Mouse (Mus musculus): ENCODE data around the gene Clasp1. TPM values are rescaled to one million over a fixed set of nuclear protein-coding genes. Genes with fewer than 3 reads are reported as not detected.

The Clasp1 gene
- total and polyA plus RNA-seq, 2 experiments from 2014 or later, result 106 to 366 TPM

GRCm38 (mm10) chr1:118454817-118455216, 66.0 kb downstream of the Clasp1 start:
- 91% methylated on average over 4 of the region's 4 CpGs for WGBS
- H3K27ac ChIP-seq (ENCODE audit: low read depth), result no peak overlapping the region
- H3K4me3 ChIP-seq (ENCODE audit: low read depth, low read length), result no peak overlapping the region
- TF ChIP-seq EP300 (IDR thresholded peaks at IDR 0.05; ENCODE audit: low read depth), result no peak
- TF ChIP-seq CTCF (IDR thresholded peaks at IDR 0.05; ENCODE audit: low read depth), result no peak
- no peak for DNase-seq (ENCODE audit: low spot score)
- H3K36me3 ChIP-seq (replicated peaks; ENCODE audit: control insufficient read depth, insufficient read depth, low read length), result no peaks in the 10 kb centered on the region
- H3K9ac ChIP-seq (replicated peaks; ENCODE audit: low read depth, low read length), result no peak overlapping the region
- H3K4me2 ChIP-seq (ENCODE audit: low read depth, low read length), result no peak overlapping the region
- H3K4me1 ChIP-seq (ENCODE audit: control insufficient read depth, insufficient read depth), result peaks cover 24% of the 10 kb centered on the region
- no peak for ATAC-seq (ENCODE audit: insufficient read depth, low read depth)
- no peaks in the 10 kb centered on the region for H3K27me3 ChIP-seq (ENCODE audit: control insufficient read depth, insufficient read depth, low read length)
- no peaks in the 10 kb centered on the region for H3K9me3 ChIP-seq (replicated peaks; ENCODE audit: control insufficient read depth, low read length)

GRCm38 (mm10) chr1:118457256-118457882, 68.5 kb downstream of the Clasp1 start:
- WGBS, result 10% methylated on average over 11 of the region's 11 CpGs
- peak overlapping the region; percentile 79 for H3K4me2 ChIP-seq (ENCODE audit: low read depth, low read length)
- no peaks in the 10 kb centered on the region for H3K9me3 ChIP-seq (replicated peaks; ENCODE audit: control insufficient read depth, low read length)
- TF ChIP-seq EP300 (IDR thresholded peaks at IDR 0.05; ENCODE audit: low read depth) (no peak), CTCF (IDR thresholded peaks at IDR 0.05; ENCODE audit: low read depth) (no peak)
- H3K4me1 ChIP-seq (ENCODE audit: control insufficient read depth, insufficient read depth), result peaks cover 25% of the 10 kb centered on the region
- peak overlapping the region; percentile 19 for H3K4me3 ChIP-seq (ENCODE audit: low read depth, low read length)
- peak overlapping the region; percentile 41 for H3K9ac ChIP-seq (replicated peaks; ENCODE audit: low read depth, low read length)
- peak overlapping the region; percentile 99 for H3K27ac ChIP-seq (ENCODE audit: low read depth)
- no peaks in the 10 kb centered on the region for H3K27me3 ChIP-seq (ENCODE audit: control insufficient read depth, insufficient read depth, low read length)
- ATAC-seq (ENCODE audit: insufficient read depth, low read depth) (peak; percentile 28), DNase-seq (ENCODE audit: low spot score) (peak; percentile 49)
- H3K36me3 ChIP-seq (replicated peaks; ENCODE audit: control insufficient read depth, insufficient read depth, low read length), result peaks cover 13% of the 10 kb centered on the region

DNA sequence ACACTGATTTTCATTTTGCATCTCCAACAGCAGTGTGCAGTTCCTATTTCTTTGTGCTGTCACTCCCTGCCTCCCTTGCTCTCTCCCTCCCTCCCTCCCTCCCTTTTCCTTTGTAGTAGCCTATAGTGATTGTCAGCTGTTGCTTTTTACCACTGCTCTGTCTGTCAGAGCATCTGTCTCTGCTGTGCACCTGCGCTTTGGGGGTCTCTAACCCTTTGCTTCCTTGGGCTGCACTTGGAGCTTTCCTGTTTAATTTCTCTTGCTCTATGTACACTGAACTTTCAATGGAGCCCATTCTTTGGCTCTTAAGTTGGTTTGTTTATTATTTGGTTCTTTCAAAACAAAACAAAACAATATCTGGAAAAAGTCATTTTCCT, 69.0 kb downstream of the Clasp1 start:
- H3K4me3 ChIP-seq (ENCODE audit: low read depth, low read length), result peak overlapping the region; percentile 19
- 33% methylated on average over 1 of the region's 1 CpGs for WGBS
- peaks cover 24% of the 10 kb centered on the region for H3K4me1 ChIP-seq (ENCODE audit: control insufficient read depth, insufficient read depth)
- no peaks in the 10 kb centered on the region for H3K9me3 ChIP-seq (replicated peaks; ENCODE audit: control insufficient read depth, low read length)
- peak overlapping the region; percentile 79 for H3K4me2 ChIP-seq (ENCODE audit: low read depth, low read length)
- no peak for DNase-seq (ENCODE audit: low spot score)
- peaks cover 18% of the 10 kb centered on the region for H3K36me3 ChIP-seq (replicated peaks; ENCODE audit: control insufficient read depth, insufficient read depth, low read length)
- H3K27ac ChIP-seq (ENCODE audit: low read depth), result peak overlapping the region; percentile 99
- H3K27me3 ChIP-seq (ENCODE audit: control insufficient read depth, insufficient read depth, low read length), result no peaks in the 10 kb centered on the region
- peak overlapping the region; percentile 41 for H3K9ac ChIP-seq (replicated peaks; ENCODE audit: low read depth, low read length)
- ATAC-seq (ENCODE audit: insufficient read depth, low read depth), result no peak
- TF ChIP-seq CTCF (IDR thresholded peaks at IDR 0.05; ENCODE audit: low read depth) (no peak), EP300 (IDR thresholded peaks at IDR 0.05; ENCODE audit: low read depth) (no peak)

DNA sequence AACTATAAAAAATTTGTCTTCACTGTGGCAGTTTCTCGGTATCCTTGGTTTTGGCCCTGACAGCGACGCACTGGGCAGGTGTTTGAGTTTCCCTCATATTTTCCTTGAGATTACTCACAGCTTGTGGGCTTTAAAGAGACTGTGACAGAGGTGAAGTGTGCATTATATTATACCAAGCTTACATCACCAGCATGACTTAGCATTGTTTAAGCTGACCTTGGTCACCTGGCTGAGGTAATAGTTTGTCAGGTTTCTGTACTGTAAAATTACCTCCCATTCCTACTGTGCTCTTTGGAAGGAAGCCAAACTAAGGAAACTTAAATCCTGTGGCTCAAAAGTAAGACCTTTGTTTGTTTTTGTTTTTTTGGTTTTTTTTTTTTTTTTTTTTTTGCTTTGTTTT, 69.4 kb downstream of the Clasp1 start:
- ATAC-seq (ENCODE audit: insufficient read depth, low read depth), result no peak
- peak overlapping the region; percentile 99 for H3K27ac ChIP-seq (ENCODE audit: low read depth)
- peak overlapping the region; percentile 79 for H3K4me2 ChIP-seq (ENCODE audit: low read depth, low read length)
- no peaks in the 10 kb centered on the region for H3K9me3 ChIP-seq (replicated peaks; ENCODE audit: control insufficient read depth, low read length)
- H3K36me3 ChIP-seq (replicated peaks; ENCODE audit: control insufficient read depth, insufficient read depth, low read length), result peaks cover 22% of the 10 kb centered on the region
- H3K4me1 ChIP-seq (ENCODE audit: control insufficient read depth, insufficient read depth), result peaks cover 21% of the 10 kb centered on the region
- 55% methylated on average over 3 of the region's 3 CpGs for WGBS
- H3K9ac ChIP-seq (replicated peaks; ENCODE audit: low read depth, low read length), result peak overlapping the region; percentile 42
- H3K27me3 ChIP-seq (ENCODE audit: control insufficient read depth, insufficient read depth, low read length), result no peaks in the 10 kb centered on the region
- no peak for DNase-seq (ENCODE audit: low spot score)
- TF ChIP-seq EP300 (IDR thresholded peaks at IDR 0.05; ENCODE audit: low read depth), result no peak
- no peak for TF ChIP-seq CTCF (IDR thresholded peaks at IDR 0.05; ENCODE audit: low read depth)
- H3K4me3 ChIP-seq (ENCODE audit: low read depth, low read length), result peak overlapping the region; percentile 60; the same call in 1 of the 2 replicates

DNA sequence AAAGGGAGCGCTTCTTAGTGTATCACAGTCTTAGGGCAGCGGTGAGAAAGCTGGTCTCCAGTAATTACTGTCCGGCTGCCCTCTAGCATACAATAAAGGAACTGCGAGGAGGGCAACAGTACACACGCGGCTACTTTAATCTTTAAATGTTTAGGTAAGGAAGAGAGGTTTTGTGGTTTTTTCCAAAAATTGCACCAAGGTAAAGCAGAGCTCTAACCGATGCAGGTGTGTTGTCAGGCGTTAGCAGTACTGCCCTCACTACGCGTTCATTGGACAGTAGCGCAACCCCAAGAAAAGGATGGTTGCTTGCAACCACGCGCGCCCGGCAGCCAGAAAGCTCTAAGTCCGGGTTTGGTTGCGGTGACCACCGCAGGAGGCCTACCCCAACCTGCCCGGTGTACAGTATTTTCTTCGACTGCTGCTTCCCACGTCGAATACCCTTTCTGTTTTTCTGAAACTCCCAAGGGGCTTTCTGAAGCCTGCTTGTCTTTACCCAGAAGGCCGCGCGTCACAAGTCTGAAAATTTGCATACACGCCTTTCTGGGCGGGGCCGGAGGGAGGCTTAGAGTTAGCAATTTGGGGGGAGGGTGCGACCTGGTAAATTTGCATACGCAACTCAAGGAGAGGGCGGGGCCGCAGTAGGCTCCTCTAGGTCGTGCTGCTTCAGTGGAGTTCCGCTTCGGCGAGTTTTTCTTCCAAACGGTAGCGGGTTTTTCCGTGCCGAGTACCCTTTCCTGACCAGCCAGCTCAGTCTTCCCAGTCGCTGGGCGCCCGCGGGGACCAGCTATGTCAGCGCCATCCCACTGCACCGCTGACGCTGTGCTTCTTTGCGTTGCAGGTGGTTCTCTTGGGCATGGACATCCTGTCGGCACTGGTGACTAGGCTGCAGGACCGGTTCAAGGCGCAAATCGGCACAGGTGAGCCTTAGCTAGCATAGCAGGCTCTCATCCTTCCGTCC, 70.4 kb downstream of the Clasp1 start:
- H3K27me3 ChIP-seq (ENCODE audit: control insufficient read depth, insufficient read depth, low read length), result no peaks in the 10 kb centered on the region
- H3K4me1 ChIP-seq (ENCODE audit: control insufficient read depth, insufficient read depth), result peaks cover 21% of the 10 kb centered on the region
- peak; percentile 92 for DNase-seq (ENCODE audit: low spot score)
- TF ChIP-seq CTCF (IDR thresholded peaks at IDR 0.05; ENCODE audit: low read depth) (peak; percentile 58), EP300 (IDR thresholded peaks at IDR 0.05; ENCODE audit: low read depth) (peak; percentile 77)
- peak overlapping the region; percentile 99 for H3K27ac ChIP-seq (ENCODE audit: low read depth)
- H3K36me3 ChIP-seq (replicated peaks; ENCODE audit: control insufficient read depth, insufficient read depth, low read length), result peaks cover 32% of the 10 kb centered on the region
- H3K4me3 ChIP-seq (ENCODE audit: low read depth, low read length), result peak overlapping the region; percentile 60
- 2% methylated on average over 53 of the region's 53 CpGs for WGBS
- H3K9ac ChIP-seq (replicated peaks; ENCODE audit: low read depth, low read length), result peak overlapping the region; percentile 80
- peak overlapping the region; percentile 79 for H3K4me2 ChIP-seq (ENCODE audit: low read depth, low read length)
- no peaks in the 10 kb centered on the region for H3K9me3 ChIP-seq (replicated peaks; ENCODE audit: control insufficient read depth, low read length)
- peak; percentile 85 for ATAC-seq (ENCODE audit: insufficient read depth, low read depth)

All from heart, postnatal 0 days (tissue).